Mouse (Mus musculus): ENCODE results near the gene Dok1. TPM values are rescaled to one million over a fixed set of nuclear protein-coding genes. Genes with fewer than 3 reads are reported as not detected.

Dok1 gene
- total RNA-seq (2023) = 23.0 and 23.7 TPM in 2 replicates

DNA sequence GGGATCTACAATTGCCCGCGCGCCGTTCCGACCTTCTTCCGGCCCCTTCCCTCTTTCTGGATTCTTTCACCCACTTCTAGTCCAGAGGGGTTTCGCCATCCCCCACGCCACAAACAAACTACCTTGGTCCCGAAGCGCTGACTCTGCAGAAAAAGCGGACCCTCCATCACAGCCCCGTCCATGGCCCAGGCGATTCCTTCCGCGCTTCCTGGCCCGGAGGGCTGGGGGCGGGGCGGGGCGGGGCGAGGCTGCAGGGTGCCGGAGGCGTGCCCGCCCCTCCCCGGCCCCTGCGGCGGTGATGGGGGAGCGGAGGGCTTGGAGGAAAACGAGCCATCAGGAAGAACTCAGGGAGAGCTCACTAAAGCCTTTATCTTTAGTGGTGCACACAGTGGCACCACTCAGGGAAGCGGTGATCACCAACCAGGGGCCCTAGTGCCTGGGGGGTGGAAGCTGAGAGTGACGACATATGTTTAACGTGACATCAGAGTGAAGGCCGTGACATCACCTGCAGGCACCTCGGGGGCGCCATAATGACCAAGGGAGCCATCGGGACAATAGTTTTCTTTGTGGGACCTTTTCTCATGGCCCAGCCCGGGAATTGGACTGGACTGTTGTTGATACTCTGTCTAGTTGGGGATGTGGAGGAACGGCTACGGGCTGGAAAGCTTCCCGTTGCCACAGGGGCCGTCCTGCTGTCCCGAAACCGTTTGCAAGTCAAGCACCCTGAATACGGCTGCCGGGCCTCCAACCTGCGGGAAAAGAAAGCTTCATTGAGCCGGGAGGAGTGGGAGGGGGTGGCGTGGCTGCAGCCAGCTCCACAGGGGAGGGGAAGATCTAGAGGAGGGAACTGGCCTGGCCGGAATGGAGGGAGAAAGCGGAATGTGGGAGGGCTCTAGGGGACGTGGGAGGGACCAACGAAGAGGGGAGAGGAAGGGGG, at the start of gene Dok1, which contains the start of gene Loxl3:
TSS of gene Dok1 (minus strand) at position 223 of the 937 bp plus-strand sequence.
TSS of gene Loxl3 (plus strand) at position 925 of the 937 bp plus-strand sequence.

DNA sequence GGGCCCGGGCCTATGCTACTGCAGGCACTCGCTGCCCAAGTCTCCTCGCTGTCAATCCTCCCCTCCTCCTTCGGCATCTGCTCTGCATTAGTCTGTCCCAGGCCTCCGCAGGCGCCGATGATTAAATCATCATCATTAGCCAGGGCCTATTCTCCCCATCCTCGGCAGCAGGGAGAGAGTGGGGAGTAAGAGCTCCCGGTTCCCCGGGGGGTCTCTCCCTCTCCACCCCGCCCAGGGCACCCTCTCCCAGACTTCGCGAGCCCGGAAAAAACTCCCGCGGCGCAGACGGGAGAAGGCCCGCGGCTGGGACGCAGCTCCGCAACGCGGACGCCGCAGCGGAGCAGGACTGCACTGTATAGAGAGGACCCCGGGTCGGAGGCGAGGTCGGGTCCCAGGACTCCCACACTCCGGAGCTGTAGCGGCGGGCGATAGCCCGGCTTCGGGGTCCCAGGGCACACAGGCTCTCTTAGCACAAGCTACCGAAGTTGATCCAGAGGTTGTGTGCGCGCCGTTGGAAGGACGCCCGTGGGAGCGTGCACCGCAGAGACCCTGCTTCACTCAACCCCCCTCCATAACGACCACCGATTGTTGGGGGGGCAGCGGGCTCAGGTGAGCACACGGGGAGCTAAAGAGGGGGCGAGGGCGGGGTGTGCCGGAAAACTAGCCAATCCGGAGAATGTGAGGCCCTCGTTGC, 44.5 kb upstream of the Dok1 start, which contains the start of gene Pcgf1:
TSS of gene Pcgf1 (plus strand) at position 240 of the 694 bp plus-strand sequence.

DNA sequence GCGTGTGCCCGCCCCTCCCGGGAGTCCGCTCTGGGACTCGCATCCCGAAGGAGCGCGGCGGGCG, 36.8 kb upstream of the Dok1 start, which contains the start of gene Tlx2:
TSS of gene Tlx2 (minus strand) at position 47 of the 64 bp plus-strand sequence.

GRCm38 (mm10) chr6:83057790-83058189, 24.5 kb upstream of the Dok1 start, which contains the start of gene Dqx1:
TSS of gene Dqx1 (plus strand) at chr6:83057844.

DNA sequence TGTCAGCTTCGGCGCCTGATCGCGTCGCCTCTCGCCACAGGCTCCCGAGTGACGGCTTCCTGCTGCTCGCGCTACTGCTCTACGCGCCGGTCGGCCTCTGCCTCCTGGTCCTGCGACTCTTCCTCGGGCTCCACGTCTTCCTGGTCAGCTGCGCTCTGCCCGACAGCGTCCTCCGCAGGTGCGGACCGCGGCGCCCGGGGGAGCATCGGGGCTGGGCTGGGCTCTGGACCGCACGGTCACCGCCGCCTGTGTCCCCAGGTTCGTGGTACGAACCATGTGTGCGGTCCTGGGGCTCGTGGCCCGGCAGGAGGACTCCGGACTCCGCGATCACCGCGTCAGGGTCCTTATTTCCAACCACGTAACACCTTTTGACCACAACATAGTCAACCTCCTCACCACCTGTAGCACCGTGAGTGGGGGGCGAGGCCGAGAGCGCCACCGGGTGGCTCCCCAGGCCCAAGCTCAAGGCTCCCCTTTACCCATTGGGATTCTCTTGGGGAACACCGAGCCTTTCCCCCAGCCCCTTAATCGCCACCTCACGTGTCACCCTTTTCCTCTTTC, 21.7 kb upstream of the Dok1 start, which contains the start of gene Htra2:
TSS of gene Htra2 (minus strand) at position 403 of the 561 bp plus-strand sequence.

DNA sequence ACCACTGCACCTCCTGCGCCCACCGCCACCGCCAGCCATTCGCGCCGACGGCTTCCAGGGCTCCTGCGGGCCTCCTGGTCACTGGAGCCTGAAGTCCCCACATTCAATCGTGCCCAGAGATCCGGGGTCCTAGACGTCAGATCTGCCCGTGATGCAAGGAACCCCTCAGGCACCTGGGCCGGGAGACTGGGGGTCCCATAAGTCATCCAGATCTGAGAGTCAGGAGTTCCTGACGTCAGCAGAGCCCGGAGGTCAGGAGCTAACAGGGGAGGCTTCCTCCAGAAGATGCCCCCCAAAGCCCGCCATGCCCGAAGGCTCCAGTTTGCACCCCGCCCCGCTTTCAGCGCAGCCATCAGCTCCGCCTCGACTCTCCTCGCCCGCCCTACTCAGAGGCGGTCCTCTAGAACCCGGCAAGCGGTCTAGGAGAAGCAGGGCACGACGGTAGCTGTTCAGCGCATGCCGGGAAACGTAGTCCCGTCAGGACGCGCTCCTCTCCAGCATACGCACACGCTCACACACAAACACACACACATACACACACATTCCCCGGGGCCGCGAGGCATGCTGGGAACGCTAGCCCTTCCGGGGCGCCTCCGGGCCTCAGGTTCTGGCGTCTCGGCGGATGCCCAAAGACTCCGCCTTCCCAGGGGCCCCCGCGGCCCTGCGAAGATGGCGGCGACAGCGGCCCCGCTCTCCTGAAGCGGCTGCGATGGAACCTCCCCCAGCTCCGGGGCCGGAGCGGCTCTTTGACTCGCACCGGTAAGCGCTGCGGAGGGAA, 21.0 kb upstream of the Dok1 start, which contains the start of gene Aup1:
TSS of gene Aup1 (plus strand) at position 448 of the 778 bp plus-strand sequence.

Other genes starting within 250 kb of the Dok1 start
- 24.2 and 37.5 TPM in 2 replicates for gene Sema4f, start 93.7 kb downstream of the Dok1 start, total RNA-seq (2023)
- gene M1ap, start 86.6 kb downstream of the Dok1 start, total RNA-seq (2023) = 2.1 and 3.1 TPM in 2 replicates
- gene Loxl3, start 702 bp upstream of the Dok1 start, total RNA-seq (2023) = 0.86 and 1.0 TPM in 2 replicates
- gene Aup1, start 21.1 kb upstream of the Dok1 start, total RNA-seq (2023) = 213 and 248 TPM in 2 replicates
- gene Htra2, start 21.8 kb upstream of the Dok1 start, total RNA-seq (2023) = 28.7 and 51.2 TPM in 2 replicates
- 4.4 and 7.9 TPM in 2 replicates for gene Dqx1, start 24.4 kb upstream of the Dok1 start, total RNA-seq (2023)
- not detected in 2 replicates for gene Tlx2, start 36.8 kb upstream of the Dok1 start, total RNA-seq (2023)
- gene Pcgf1, start 44.4 kb upstream of the Dok1 start, total RNA-seq (2023) = 13.1 and 13.9 TPM in 2 replicates
- not detected in 2 replicates for gene Lbx2, start 52.9 kb upstream of the Dok1 start, total RNA-seq (2023)
- gene Ccdc142, start 68.1 kb upstream of the Dok1 start, total RNA-seq (2023) = 4.2 and 4.8 TPM in 2 replicates
- 3.2 and 4.4 TPM in 2 replicates for gene Gm42688, start 68.1 kb upstream of the Dok1 start, total RNA-seq (2023)
- gene Mrpl53, start 75.6 kb upstream of the Dok1 start, total RNA-seq (2023) = 19.1 and 19.8 TPM in 2 replicates
- 18.9 and 25.1 TPM in 2 replicates for gene Mogs, start 82.0 kb upstream of the Dok1 start, total RNA-seq (2023)
- 26.7 and 32.6 TPM in 2 replicates for gene Wbp1, start 88.1 kb upstream of the Dok1 start, total RNA-seq (2023)
- 16.4 TPM in 2 replicates for gene Ino80b, start 92.0 kb upstream of the Dok1 start, total RNA-seq (2023)
- 0.66 TPM in 1 of 2 replicates, not detected in the other for gene Rtkn, start 102.0 kb upstream of the Dok1 start, total RNA-seq (2023)
- not detected in 2 replicates for gene Wdr54, start 122.9 kb upstream of the Dok1 start, total RNA-seq (2023)
- gene 1700003E16Rik, start 122.9 kb upstream of the Dok1 start, total RNA-seq (2023) = not detected in 2 replicates
- 91.8 and 114 TPM in 2 replicates for gene Dctn1, start 132.4 kb upstream of the Dok1 start, total RNA-seq (2023)
- not detected in 2 replicates for gene Slc4a5, start 186.4 kb upstream of the Dok1 start, total RNA-seq (2023)

All from neutrophil, adult 65 days (primary cell).